Mouse (Mus musculus) hindbrain, embryonic 15.5 days (tissue): ENCODE data around the gene Ankrd28. TPM values are rescaled to one million over a fixed set of nuclear protein-coding genes. Genes with fewer than 3 reads are reported as not detected.

Source experiments
- ATAC-seq: fragments of 200-750 bp; cut with Nextera tagmentation; 2 replicates; pipeline ENCODE4 v1.8.0; 2017; ENCODE audit warnings: low read depth, moderate number of reproducible peaks, moderate TSS enrichment; ENCODE audit not compliant: low FRiP score
- H3K27ac ChIP-seq: fragments of 300-500 bp; sonication (generic); replicated peaks from 2 replicates; pipeline ENCODE4 v1.5.1; 2015; ENCODE audit warnings: mild to moderate bottlenecking, inconsistent platforms
- H3K27me3 ChIP-seq: fragments of 300-500 bp; sonication (generic); 2 replicates; pipeline ENCODE4 v1.6.1; 2015; ENCODE audit warnings: control low read depth, inconsistent platforms
- H3K36me3 ChIP-seq: fragments of 300-500 bp; sonication (generic); 2 replicates; pipeline ENCODE4 v1.6.1; 2015; ENCODE audit warnings: control low read depth, inconsistent platforms
- H3K4me1 ChIP-seq: fragments of 300-500 bp; sonication (generic); replicated peaks from 2 replicates; pipeline ENCODE4 v1.6.1; 2015; ENCODE audit warnings: control low read depth, inconsistent platforms
- H3K4me2 ChIP-seq: fragments of 300-500 bp; sonication (generic); 2 replicates; pipeline ENCODE4 v1.6.1; 2015; ENCODE audit warnings: moderate library complexity, mild to moderate bottlenecking, inconsistent platforms
- H3K4me3 ChIP-seq: fragments of 300-500 bp; sonication (generic); 2 replicates; pipeline ENCODE4 v1.5.1; 2015; ENCODE audit warnings: mild to moderate bottlenecking, inconsistent platforms
- H3K9ac ChIP-seq: fragments of 300-500 bp; sonication (generic); 2 replicates; pipeline ENCODE4 v1.6.1; 2015; ENCODE audit warnings: inconsistent platforms
- H3K9me3 ChIP-seq: fragments of 300-500 bp; sonication (generic); 2 replicates; pipeline ENCODE4 v1.6.1; 2016; ENCODE audit warnings: control low read depth, inconsistent platforms
- WGBS: fragments of 180-500 bp; shearing (Covaris S2); methylation state at CpG from one replicate; pipeline ENCODE4 v1.1.7; 2015; 5-methylcytosine and 5-hydroxymethylcytosine counted together
- polyA plus RNA-seq: library from polyadenylated mRNA; unstranded; fragments of >200 nt; fragmentation: Nextera tagmentation; extraction: Ambion mirVana; gene quantifications from 2 replicates; pipeline ENCODE4 v1.2.1, GENCODE M21; 2015

The Ankrd28 gene
- polyA plus RNA-seq, 1 experiment from 2014 or later, result 11.0 TPM

- Histone ChIP-seq H3K9me3 (no peaks in the 10 kb centered on the region), H3K9ac (peak overlapping the region; percentile 83), H3K4me1 (peaks cover 14% of the 10 kb centered on the region), H3K36me3 (no peaks in the 10 kb centered on the region), H3K4me2 (peak overlapping the region; percentile 77), H3K27ac (peak overlapping the region; percentile 96), H3K27me3 (no peaks in the 10 kb centered on the region), H3K4me3 (peak overlapping the region; percentile 82)
- 0 out of 2 replicates have a peak, but pooled peaks have one; percentile 35 for ATAC-seq
- WGBS, result under 1% methylated on average over 7 of the region's 7 CpGs
Measured at GRCm38 (mm10) chr14:31831370-31831712, 890 bp upstream of the Ankrd28 start.

GRCm38 (mm10) chr14:31829761-31830562, 489 bp downstream of the Ankrd28 start:
- peak overlapping the region; percentile 82 for H3K4me3 ChIP-seq
- peak overlapping the region; percentile 72 for H3K9ac ChIP-seq
- H3K9me3 ChIP-seq, result no peaks in the 10 kb centered on the region
- peak overlapping the region; percentile 77 for H3K4me2 ChIP-seq
- ATAC-seq, result no peak
- peaks cover 14% of the 10 kb centered on the region for H3K4me1 ChIP-seq
- H3K27me3 ChIP-seq, result no peaks in the 10 kb centered on the region
- peak overlapping the region; percentile 96 for H3K27ac ChIP-seq
- under 1% methylated on average over 87 of the region's 97 CpGs for WGBS
- H3K36me3 ChIP-seq, result no peaks in the 10 kb centered on the region

GRCm38 (mm10) chr14:31827221-31827620, 3.2 kb downstream of the Ankrd28 start:
- Histone ChIP-seq H3K36me3 (no peaks in the 10 kb centered on the region), H3K4me2 (no peak overlapping the region), H3K9ac (no peak overlapping the region), H3K27me3 (no peaks in the 10 kb centered on the region), H3K27ac (no peak overlapping the region), H3K9me3 (no peaks in the 10 kb centered on the region), H3K4me3 (no peak overlapping the region), H3K4me1 (peaks cover 13% of the 10 kb centered on the region)
- no peak for ATAC-seq

GRCm38 (mm10) chr14:31809942-31810341, 20.5 kb downstream of the Ankrd28 start:
- no peaks in the 10 kb centered on the region for H3K9me3 ChIP-seq
- no peaks in the 10 kb centered on the region for H3K4me1 ChIP-seq
- no peaks in the 10 kb centered on the region for H3K27me3 ChIP-seq
- no peak overlapping the region for H3K4me3 ChIP-seq
- no peak overlapping the region for H3K4me2 ChIP-seq
- 93% methylated on average over 5 of the region's 5 CpGs for whole genome bisulfite sequencing
- no peak overlapping the region for H3K9ac ChIP-seq
- ATAC-seq, result no peak
- no peak overlapping the region for H3K27ac ChIP-seq
- H3K36me3 ChIP-seq, result no peaks in the 10 kb centered on the region

- WGBS, result 27% methylated on average over 2 of the region's 2 CpGs
- no peak overlapping the region for H3K27ac ChIP-seq
- no peak overlapping the region for H3K9ac ChIP-seq
- H3K9me3 ChIP-seq, result no peaks in the 10 kb centered on the region
- H3K4me1 ChIP-seq, result peaks cover 6% of the 10 kb centered on the region; the same call in 1 of the 2 replicates
- ATAC-seq, result no peak
- no peak overlapping the region for H3K4me3 ChIP-seq
- H3K27me3 ChIP-seq, result no peaks in the 10 kb centered on the region
- no peak overlapping the region for H3K4me2 ChIP-seq
- no peaks in the 10 kb centered on the region for H3K36me3 ChIP-seq
Measured at GRCm38 (mm10) chr14:31803791-31804190, 26.7 kb downstream of the Ankrd28 start.

- no peak overlapping the region for H3K4me3 ChIP-seq
- no peaks in the 10 kb centered on the region for H3K36me3 ChIP-seq
- no peak for ATAC-seq
- H3K9ac ChIP-seq, result no peak overlapping the region
- peaks cover 6% of the 10 kb centered on the region; the same call in 1 of the 2 replicates for H3K4me1 ChIP-seq
- no peak overlapping the region for H3K4me2 ChIP-seq
- no peak overlapping the region for H3K27ac ChIP-seq
- no peaks in the 10 kb centered on the region for H3K27me3 ChIP-seq
- WGBS, result 85% methylated on average over 7 of the region's 7 CpGs
- no peaks in the 10 kb centered on the region for H3K9me3 ChIP-seq
Measured at GRCm38 (mm10) chr14:31800976-31801375, 29.5 kb downstream of the Ankrd28 start.

GRCm38 (mm10) chr14:31800446-31800845, 30.0 kb downstream of the Ankrd28 start:
- H3K4me2 ChIP-seq, result no peak overlapping the region
- WGBS, result 87% methylated on average over 5 of the region's 5 CpGs
- no peaks in the 10 kb centered on the region for H3K27me3 ChIP-seq
- H3K4me3 ChIP-seq, result no peak overlapping the region
- no peak overlapping the region for H3K9ac ChIP-seq
- H3K36me3 ChIP-seq, result no peaks in the 10 kb centered on the region
- no peak overlapping the region for H3K27ac ChIP-seq
- ATAC-seq, result no peak
- H3K9me3 ChIP-seq, result no peaks in the 10 kb centered on the region
- H3K4me1 ChIP-seq, result peaks cover 6% of the 10 kb centered on the region; the same call in 1 of the 2 replicates

GRCm38 (mm10) chr14:31798937-31799336, 31.5 kb downstream of the Ankrd28 start:
- no peak for ATAC-seq
- Histone ChIP-seq H3K27me3 (no peaks in the 10 kb centered on the region), H3K4me1 (peaks cover 9% of the 10 kb centered on the region; the same call in 1 of the 2 replicates), H3K4me3 (no peak overlapping the region), H3K9me3 (no peaks in the 10 kb centered on the region), H3K9ac (no peak overlapping the region), H3K4me2 (no peak overlapping the region), H3K36me3 (no peaks in the 10 kb centered on the region), H3K27ac (no peak overlapping the region)
- WGBS, result 65% methylated on average over 10 of the region's 10 CpGs

GRCm38 (mm10) chr14:31795535-31795934, 34.9 kb downstream of the Ankrd28 start:
- H3K4me1 ChIP-seq, result 0 out of 2 replicates have a peak, but pooled peaks cover 8% of the 10 kb centered on the region
- no peak overlapping the region for H3K9ac ChIP-seq
- no peaks in the 10 kb centered on the region for H3K27me3 ChIP-seq
- no peak overlapping the region for H3K27ac ChIP-seq
- ATAC-seq, result no peak
- 79% methylated on average over 1 of the region's 1 CpGs for WGBS
- no peaks in the 10 kb centered on the region for H3K36me3 ChIP-seq
- no peak overlapping the region for H3K4me3 ChIP-seq
- H3K9me3 ChIP-seq, result no peaks in the 10 kb centered on the region
- H3K4me2 ChIP-seq, result no peak overlapping the region

GRCm38 (mm10) chr14:31794776-31795126, 35.7 kb downstream of the Ankrd28 start:
- Histone ChIP-seq H3K9ac (no peak overlapping the region), H3K4me2 (no peak overlapping the region), H3K4me3 (no peak overlapping the region), H3K27me3 (no peaks in the 10 kb centered on the region), H3K9me3 (no peaks in the 10 kb centered on the region), H3K27ac (no peak overlapping the region), H3K4me1 (0 out of 2 replicates have a peak, but pooled peaks cover 8% of the 10 kb centered on the region), H3K36me3 (no peaks in the 10 kb centered on the region)
- ATAC-seq, result no peak
- WGBS, result 44% methylated on average over 1 of the region's 1 CpGs

- Histone ChIP-seq H3K36me3 (no peaks in the 10 kb centered on the region), H3K27ac (no peak overlapping the region), H3K9me3 (no peaks in the 10 kb centered on the region), H3K4me2 (no peak overlapping the region), H3K9ac (no peak overlapping the region), H3K4me3 (no peak overlapping the region), H3K4me1 (0 out of 2 replicates have a peak, but pooled peaks cover 8% of the 10 kb centered on the region), H3K27me3 (no peaks in the 10 kb centered on the region)
- ATAC-seq, result peak; percentile 90
- 55% methylated on average over 4 of the region's 4 CpGs for WGBS
Measured at GRCm38 (mm10) chr14:31793979-31794775, 36.3 kb downstream of the Ankrd28 start.

GRCm38 (mm10) chr14:31790797-31791196, 39.7 kb downstream of the Ankrd28 start:
- H3K4me1 ChIP-seq, result 0 out of 2 replicates have a peak, but pooled peaks cover 5% of the 10 kb centered on the region
- H3K4me3 ChIP-seq, result no peak overlapping the region
- no peak overlapping the region for H3K27ac ChIP-seq
- no peaks in the 10 kb centered on the region for H3K36me3 ChIP-seq
- H3K4me2 ChIP-seq, result no peak overlapping the region
- 51% methylated on average over 1 of the region's 1 CpGs for WGBS
- no peaks in the 10 kb centered on the region for H3K9me3 ChIP-seq
- no peaks in the 10 kb centered on the region for H3K27me3 ChIP-seq
- ATAC-seq, result no peak
- H3K9ac ChIP-seq, result no peak overlapping the region
